Mouse (Mus musculus) embryonic facial prominence, embryonic 11.5 days (tissue): ENCODE measurements around the gene Gm17334. TPM values are rescaled to one million over a fixed set of nuclear protein-coding genes. Genes with fewer than 3 reads are reported as not detected.

ENCODE experiments used
- ATAC-seq: fragments of 200-750 bp; cut with Nextera tagmentation; replicated peaks from 2 replicates; pipeline ENCODE4 v1.8.0; 2017; ENCODE audit warnings: low read depth; ENCODE audit not compliant: insufficient number of reproducible peaks, low FRiP score, low TSS enrichment
- DNase-seq: peaks from one replicate; pipeline ENCODE4 v3.0.0-alpha.2; 2015; ENCODE audit warnings: low spot score
- H3K27ac ChIP-seq: fragments of 300-500 bp; sonication (generic); replicated peaks from 2 replicates; pipeline ENCODE4 v1.5.1; 2014; ENCODE audit warnings: mild to moderate bottlenecking, low read depth, low read length, control low read depth
- H3K27me3 ChIP-seq: fragments of 300-500 bp; sonication (generic); 2 replicates; pipeline ENCODE4 v1.6.1; 2014; ENCODE audit warnings: mild to moderate bottlenecking, low read length, moderate library complexity, mixed read lengths; ENCODE audit not compliant: control insufficient read depth, insufficient read depth
- H3K36me3 ChIP-seq: fragments of 300-500 bp; sonication (generic); replicated peaks from 2 replicates; pipeline ENCODE4 v1.6.1; 2014; ENCODE audit warnings: low read depth, mild to moderate bottlenecking, low read length, moderate library complexity, mixed read lengths; ENCODE audit not compliant: control insufficient read depth, insufficient read depth
- H3K4me1 ChIP-seq: fragments of 300-500 bp; sonication (generic); 2 replicates; pipeline ENCODE4 v1.6.1; 2014; ENCODE audit warnings: low read length, mixed read lengths; ENCODE audit not compliant: control insufficient read depth, insufficient read depth
- H3K4me2 ChIP-seq: fragments of 300-500 bp; sonication (generic); 2 replicates; pipeline ENCODE4 v1.6.1; 2014; ENCODE audit warnings: low read depth, mild to moderate bottlenecking, control low read depth, low read length, moderate library complexity
- H3K4me3 ChIP-seq: fragments of 300-500 bp; sonication (generic); 2 replicates; pipeline ENCODE4 v1.5.1; 2014; ENCODE audit warnings: low read depth, low read length, control low read depth
- H3K9ac ChIP-seq: fragments of 300-500 bp; sonication (generic); replicated peaks from 2 replicates; pipeline ENCODE4 v1.6.1; 2014; ENCODE audit warnings: mild to moderate bottlenecking, control low read depth, low read length
- H3K9me3 ChIP-seq: fragments of 300-500 bp; sonication (generic); replicated peaks from 2 replicates; pipeline ENCODE4 v1.6.1; 2016; ENCODE audit warnings: mild to moderate bottlenecking, low read length, inconsistent platforms, mixed read lengths; ENCODE audit not compliant: control insufficient read depth
- WGBS: fragments of 180-500 bp; shearing (Covaris S2); extraction: QIAGEN DNeasy Blood & Tissue Kit; methylation state at CpG from one replicate; pipeline ENCODE4 v1.1.7; 2014; 5-methylcytosine and 5-hydroxymethylcytosine counted together
- polyA plus RNA-seq: library from polyadenylated mRNA; unstranded; fragments of >200 nt; fragmentation: Nextera tagmentation; extraction: Ambion mirVana; gene quantifications from 2 replicates; pipeline ENCODE4 v1.2.1, GENCODE M21; 2014

Gm17334 gene
- polyA plus RNA-seq, 1 experiment from 2014 or later, result not detected

DNA sequence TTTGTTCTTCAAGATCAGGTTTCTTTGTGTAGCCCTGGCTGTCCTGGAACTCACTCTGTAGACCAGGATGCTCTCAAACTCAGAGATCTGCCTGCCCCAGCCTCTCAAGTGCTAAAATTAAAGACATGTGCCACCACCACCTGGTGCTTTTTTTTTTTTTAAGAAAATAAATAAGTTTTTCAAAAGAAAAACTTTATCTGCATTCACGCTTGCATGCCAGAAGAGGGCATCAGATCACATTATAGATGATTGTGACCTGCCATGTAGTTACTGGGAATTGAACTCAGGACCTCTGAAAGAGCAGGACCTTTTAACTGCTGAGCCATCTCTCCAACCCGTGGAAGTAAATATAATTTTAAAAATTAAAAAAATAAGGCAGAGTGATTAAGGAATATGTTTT lies 27.7 kb downstream of the Gm17334 start:
- no peak overlapping the region for H3K4me3 ChIP-seq
- H3K4me1 ChIP-seq, result no peaks in the 10 kb centered on the region
- no peaks in the 10 kb centered on the region for H3K9me3 ChIP-seq
- H3K4me2 ChIP-seq, result no peak overlapping the region
- H3K36me3 ChIP-seq, result no peaks in the 10 kb centered on the region
- H3K27ac ChIP-seq, result no peak overlapping the region
- H3K9ac ChIP-seq, result no peak overlapping the region
- DNase-seq (no peak), ATAC-seq (no peak)
- no peaks in the 10 kb centered on the region for H3K27me3 ChIP-seq
- WGBS, result 98% methylated on average over 2 of the region's 2 CpGs

DNA sequence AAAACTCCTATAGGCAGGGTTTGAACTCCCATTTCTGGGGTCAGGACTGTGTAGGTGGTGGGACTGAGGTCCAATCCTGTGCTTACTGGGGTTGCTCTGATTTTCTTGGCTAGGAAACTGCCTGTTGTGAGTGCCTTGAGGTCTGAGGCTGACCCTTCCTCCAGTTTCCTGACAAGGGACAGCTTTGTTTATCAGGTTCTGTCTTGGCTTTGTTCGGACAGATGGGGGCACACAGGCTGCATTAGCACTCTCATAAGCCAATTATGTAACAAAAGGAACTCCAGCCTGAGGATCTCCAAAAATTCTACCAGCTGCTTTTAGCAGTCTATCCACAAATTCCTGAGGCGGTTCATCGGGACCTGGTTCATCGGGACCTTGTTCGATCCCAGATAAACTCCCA lies 30.6 kb downstream of the Gm17334 start:
- H3K9ac ChIP-seq, result no peak overlapping the region
- H3K4me1 ChIP-seq, result no peaks in the 10 kb centered on the region
- H3K27me3 ChIP-seq, result no peaks in the 10 kb centered on the region
- DNase-seq (no peak), ATAC-seq (no peak)
- no peaks in the 10 kb centered on the region for H3K36me3 ChIP-seq
- no peak overlapping the region for H3K4me3 ChIP-seq
- no peaks in the 10 kb centered on the region for H3K9me3 ChIP-seq
- H3K27ac ChIP-seq, result no peak overlapping the region
- 4% methylated on average over 5 of the region's 5 CpGs for WGBS
- no peak overlapping the region for H3K4me2 ChIP-seq

DNA sequence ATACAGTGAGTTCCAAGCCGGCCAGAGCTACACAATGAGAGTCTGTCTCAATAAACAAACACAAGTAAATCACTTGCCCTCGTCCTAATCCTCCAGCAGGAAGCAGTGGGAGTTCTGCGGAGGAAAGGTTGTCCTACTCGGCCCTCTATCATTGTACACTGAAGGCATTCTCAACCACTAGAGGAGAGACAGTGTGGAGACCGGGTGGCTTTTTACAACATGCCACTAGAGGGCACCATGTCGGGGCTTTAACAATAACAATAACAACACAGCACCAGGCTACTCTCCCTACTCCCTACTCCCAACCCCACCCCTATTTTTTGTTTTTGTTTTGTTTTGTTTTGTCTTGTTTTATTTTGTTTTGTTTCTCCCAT lies 35.4 kb downstream of the Gm17334 start:
- Histone ChIP-seq H3K27me3 (no peaks in the 10 kb centered on the region), H3K4me3 (no peak overlapping the region), H3K36me3 (no peaks in the 10 kb centered on the region), H3K4me1 (no peaks in the 10 kb centered on the region), H3K4me2 (no peak overlapping the region), H3K27ac (no peak overlapping the region), H3K9me3 (no peaks in the 10 kb centered on the region), H3K9ac (no peak overlapping the region)
- DNase-seq, result peak; percentile 66
- 32% methylated on average over 6 of the region's 6 CpGs for WGBS
- 0 out of 2 replicates have a peak, but pooled peaks have one; percentile 6 for ATAC-seq

DNA sequence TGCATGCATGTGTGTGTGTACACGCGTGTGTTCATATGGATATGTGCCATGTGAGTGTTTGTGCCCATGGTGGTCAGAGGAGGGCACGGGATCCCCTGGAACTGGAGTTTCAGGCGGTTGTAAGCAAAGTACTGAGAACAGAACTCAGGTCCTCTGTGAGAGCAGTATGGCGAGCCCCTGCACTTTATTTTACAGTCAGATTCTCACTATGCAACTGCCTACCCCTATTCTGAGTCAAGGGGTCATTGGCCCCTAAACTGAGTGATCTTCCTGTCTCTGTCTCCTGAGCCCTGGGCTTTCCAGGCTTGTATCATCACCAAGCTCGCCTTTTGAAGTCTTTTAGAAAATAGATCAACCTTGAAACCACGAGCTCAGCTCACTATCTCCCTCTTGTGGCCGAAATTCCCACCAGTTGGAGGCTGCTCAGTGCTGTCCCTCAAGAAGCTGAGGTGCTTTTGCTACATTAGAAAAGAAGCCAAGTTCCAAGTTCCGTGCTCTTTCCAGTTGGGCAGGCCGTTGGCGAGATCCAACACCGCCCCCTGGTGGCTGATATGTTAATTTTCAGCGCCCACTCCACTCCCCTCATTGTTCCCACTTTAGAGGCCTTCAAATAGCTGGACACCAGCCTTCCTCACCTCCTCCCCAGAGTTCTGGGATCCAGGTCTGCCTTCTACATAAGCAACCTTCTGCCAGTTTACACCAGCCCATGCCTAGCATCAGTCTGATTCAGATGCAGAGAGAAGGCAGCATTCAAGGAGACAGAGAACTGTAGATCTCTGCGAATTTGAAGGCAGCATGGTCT lies 36.0 kb downstream of the Gm17334 start:
- Histone ChIP-seq H3K4me1 (no peaks in the 10 kb centered on the region), H3K27ac (no peak overlapping the region), H3K9me3 (no peaks in the 10 kb centered on the region), H3K36me3 (no peaks in the 10 kb centered on the region), H3K4me2 (no peak overlapping the region), H3K4me3 (no peak overlapping the region), H3K9ac (no peak overlapping the region), H3K27me3 (no peaks in the 10 kb centered on the region)
- peak; percentile 86 for DNase-seq
- WGBS, result 46% methylated on average over 14 of the region's 14 CpGs
- ATAC-seq, result peak; percentile 67; the same call in 1 of the 2 replicates

DNA sequence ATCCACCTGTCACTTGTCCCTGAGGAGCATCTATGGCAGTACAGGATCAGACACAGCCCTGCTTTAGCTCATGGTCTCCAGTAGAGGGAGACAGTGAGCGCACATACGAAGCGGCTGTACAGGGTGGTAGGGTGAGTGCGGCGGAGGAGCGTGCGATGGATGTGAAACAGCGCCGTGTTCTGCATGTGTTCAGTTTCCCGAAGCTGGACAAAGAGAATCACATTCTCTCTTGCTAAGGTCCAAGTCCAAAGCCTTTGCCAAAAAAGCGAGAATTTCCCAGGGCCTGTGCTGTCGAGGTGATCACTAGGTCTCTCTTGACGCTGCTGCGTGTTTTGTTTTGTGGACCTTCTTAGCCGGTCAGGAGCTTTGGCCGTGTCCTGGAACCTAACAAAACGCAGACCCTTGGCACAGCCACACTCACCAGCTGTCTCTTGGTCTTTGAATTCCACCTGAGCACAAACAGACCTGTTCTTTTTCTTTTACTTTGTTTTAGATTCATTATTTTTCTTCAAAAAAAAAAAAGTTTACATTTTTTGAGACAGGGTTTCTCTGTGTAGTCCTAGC lies 37.2 kb downstream of the Gm17334 start:
- H3K4me3 ChIP-seq, result no peak overlapping the region

DNA sequence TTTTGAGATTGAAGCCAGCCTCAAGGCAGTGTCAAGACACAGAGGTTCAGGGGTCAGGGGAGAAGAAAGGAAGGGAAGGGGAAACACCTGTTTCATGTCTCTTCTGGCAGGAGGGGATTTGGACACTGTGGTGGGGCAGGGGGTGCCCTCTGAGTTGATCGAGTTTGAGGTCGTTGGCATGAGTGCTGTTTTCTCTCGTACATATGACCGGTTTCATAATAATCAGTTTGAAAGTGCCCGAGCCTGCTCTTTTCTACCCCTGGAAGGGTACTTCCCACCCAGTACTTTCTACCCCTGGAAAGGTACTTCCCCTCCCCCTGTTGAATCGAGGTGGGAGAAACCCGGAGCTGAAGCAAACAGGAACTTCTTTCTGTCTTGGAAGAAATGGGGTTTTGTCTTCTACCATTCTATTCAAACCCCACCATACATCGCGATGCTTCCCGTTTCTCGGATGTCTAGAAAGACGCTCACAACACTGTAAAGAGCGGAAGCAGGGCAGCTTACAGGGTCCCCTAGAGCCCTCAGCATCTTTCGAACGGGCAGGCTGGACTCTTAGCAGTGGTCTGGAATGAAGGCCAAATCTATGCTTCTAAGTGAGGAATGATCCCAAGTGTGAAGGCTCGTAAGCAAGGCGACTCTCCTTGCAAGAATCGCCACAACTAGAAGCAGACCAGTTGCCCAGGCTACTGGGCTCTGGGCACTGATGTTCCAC lies 37.9 kb downstream of the Gm17334 start:
- Histone ChIP-seq H3K4me2 (no peak overlapping the region), H3K9ac (no peak overlapping the region), H3K4me1 (no peaks in the 10 kb centered on the region), H3K27ac (no peak overlapping the region), H3K36me3 (no peaks in the 10 kb centered on the region), H3K4me3 (no peak overlapping the region), H3K9me3 (no peaks in the 10 kb centered on the region), H3K27me3 (no peaks in the 10 kb centered on the region)
- ATAC-seq (no peak), DNase-seq (no peak)
- 70% methylated on average over 18 of the region's 18 CpGs for WGBS

More for the DNA sequence above, 37.2 kb downstream of the Gm17334 start:
- WGBS, result 27% methylated on average over 17 of the region's 17 CpGs
- Histone ChIP-seq H3K27me3 (no peaks in the 10 kb centered on the region), H3K4me1 (no peaks in the 10 kb centered on the region), H3K27ac (no peak overlapping the region), H3K9ac (peak overlapping the region; percentile 44), H3K9me3 (no peaks in the 10 kb centered on the region), H3K4me2 (peak overlapping the region; percentile 36), H3K36me3 (no peaks in the 10 kb centered on the region)
- ATAC-seq, result peak; percentile 79; the same call in 1 of the 2 replicates
- DNase-seq, result peak; percentile 85

DNA sequence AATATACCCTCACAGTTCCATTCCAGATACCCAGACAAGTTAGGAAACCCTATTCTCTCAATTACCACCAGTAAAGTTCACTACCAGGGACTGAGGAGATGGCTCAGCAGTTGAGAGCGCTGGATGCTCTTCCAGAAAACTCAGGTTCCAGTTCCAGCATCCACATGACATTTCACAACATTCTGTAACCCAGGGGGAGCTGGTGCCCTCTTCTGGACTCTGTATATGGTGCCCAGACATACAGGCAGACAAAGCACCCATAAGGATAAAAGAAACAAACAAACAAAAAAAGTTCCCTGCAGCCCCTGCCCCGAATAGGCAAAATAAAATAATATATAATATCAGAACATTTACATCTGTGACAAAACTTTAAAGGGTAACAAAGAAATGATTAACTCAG lies 38.6 kb downstream of the Gm17334 start:
- DNase-seq (no peak), ATAC-seq (no peak)
- WGBS, result 75% methylated on average over 2 of the region's 2 CpGs
- no peak overlapping the region for H3K4me2 ChIP-seq
- no peaks in the 10 kb centered on the region for H3K9me3 ChIP-seq
- no peak overlapping the region for H3K4me3 ChIP-seq
- H3K36me3 ChIP-seq, result no peaks in the 10 kb centered on the region
- H3K4me1 ChIP-seq, result no peaks in the 10 kb centered on the region
- H3K27me3 ChIP-seq, result no peaks in the 10 kb centered on the region
- H3K9ac ChIP-seq, result no peak overlapping the region
- no peak overlapping the region for H3K27ac ChIP-seq

DNA sequence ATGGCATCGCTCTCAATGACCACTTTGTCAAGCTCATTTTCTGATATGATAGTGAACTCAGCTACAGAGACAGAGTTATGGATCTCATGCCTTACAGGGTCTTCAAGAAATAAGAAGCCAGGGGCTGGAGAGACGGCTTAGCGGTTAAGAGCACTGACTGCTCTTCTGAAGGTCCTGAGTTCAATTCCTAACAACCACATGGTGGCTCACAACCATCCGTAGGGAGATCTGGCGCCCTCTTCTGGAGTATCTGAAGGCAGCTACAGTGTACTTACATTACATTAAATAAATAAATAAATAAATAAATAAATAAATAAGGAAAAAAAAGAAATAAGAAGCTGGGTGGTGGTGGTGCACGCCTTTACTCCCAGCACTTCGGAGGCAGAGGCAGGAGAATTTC lies 39.2 kb downstream of the Gm17334 start:
- DNase-seq (no peak), ATAC-seq (no peak)
- H3K4me1 ChIP-seq, result no peaks in the 10 kb centered on the region
- H3K27ac ChIP-seq, result no peak overlapping the region
- H3K9me3 ChIP-seq, result no peaks in the 10 kb centered on the region
- no peaks in the 10 kb centered on the region for H3K36me3 ChIP-seq
- H3K4me3 ChIP-seq, result no peak overlapping the region
- no peak overlapping the region for H3K4me2 ChIP-seq
- H3K27me3 ChIP-seq, result no peaks in the 10 kb centered on the region
- no peak overlapping the region for H3K9ac ChIP-seq
- 89% methylated on average over 7 of the region's 7 CpGs for WGBS
